Mouse (Mus musculus) testis, adult 2 months (tissue): ENCODE data around the gene Slco4c1.

Source experiments
- CTCF ChIP-seq: fragments of 200-500 bp; IDR thresholded peaks from 2 replicates; pipeline ENCODE4 v1.5.1; 2012; ENCODE audit warnings: low read depth, mild to moderate bottlenecking, inconsistent platforms, low read length, moderate library complexity; ENCODE audit not compliant: control insufficient read depth, insufficient read depth, insufficient replicate concordance
- POLR2A ChIP-seq: fragments of 200-500 bp; IDR thresholded peaks from 2 replicates; pipeline ENCODE4 v1.6.1; 2012; ENCODE audit warnings: low read depth, mild to moderate bottlenecking, inconsistent platforms, low read length, moderate library complexity; ENCODE audit not compliant: control insufficient read depth

- TF ChIP-seq CTCF (no peak), POLR2A (no peak)
Measured at GRCm38 (mm10) chr1:96770283-96770682, 101.7 kb downstream of the Slco4c1 start.
